Mouse (Mus musculus) embryonic facial prominence, embryonic 15.5 days (tissue): ENCODE data around the gene Crebbp. TPM values are rescaled to one million over a fixed set of nuclear protein-coding genes. Genes with fewer than 3 reads are reported as not detected.
"Not testable (repeated sequence)": the region's sequence is repeated elsewhere in the genome, so short reads cannot be mapped to it uniquely, and the experiment has no call there.

Source experiments
- ATAC-seq: fragments of 200-750 bp; cut with Nextera tagmentation; 2 replicates; pipeline ENCODE4 v1.8.0; 2017; ENCODE audit warnings: low read depth, moderate TSS enrichment; ENCODE audit not compliant: insufficient number of reproducible peaks, low FRiP score, low TSS enrichment
- H3K27ac ChIP-seq: fragments of 300-500 bp; sonication (generic); replicated peaks from 2 replicates; pipeline ENCODE4 v1.5.1; 2015; ENCODE audit warnings: mild to moderate bottlenecking, inconsistent platforms
- H3K27me3 ChIP-seq: fragments of 300-500 bp; sonication (generic); 2 replicates; pipeline ENCODE4 v1.6.1; 2015; ENCODE audit warnings: inconsistent platforms
- H3K36me3 ChIP-seq: fragments of 300-500 bp; sonication (generic); 2 replicates; pipeline ENCODE4 v1.6.1; 2015; ENCODE audit warnings: mild to moderate bottlenecking, inconsistent platforms
- H3K4me1 ChIP-seq: fragments of 300-500 bp; sonication (generic); 2 replicates; pipeline ENCODE4 v1.6.1; 2015; ENCODE audit warnings: inconsistent platforms
- H3K4me2 ChIP-seq: fragments of 300-500 bp; sonication (generic); replicated peaks from 2 replicates; pipeline ENCODE4 v1.6.1; 2015; ENCODE audit warnings: mild to moderate bottlenecking, inconsistent platforms
- H3K4me3 ChIP-seq: fragments of 300-500 bp; sonication (generic); replicated peaks from 2 replicates; pipeline ENCODE4 v1.5.1; 2015; ENCODE audit warnings: mild to moderate bottlenecking, inconsistent platforms
- H3K9ac ChIP-seq: fragments of 300-500 bp; sonication (generic); 2 replicates; pipeline ENCODE4 v1.6.1; 2015; ENCODE audit warnings: inconsistent platforms
- H3K9me3 ChIP-seq: fragments of 300-500 bp; sonication (generic); replicated peaks from 2 replicates; pipeline ENCODE4 v1.6.1; 2016; ENCODE audit warnings: inconsistent platforms
- WGBS: fragments of 180-500 bp; shearing (Covaris S2); methylation state at CpG from one replicate; pipeline ENCODE4 v1.1.7; 2015; 5-methylcytosine and 5-hydroxymethylcytosine counted together
- polyA plus RNA-seq: library from polyadenylated mRNA; unstranded; fragments of >200 nt; fragmentation: Nextera tagmentation; extraction: Ambion mirVana; gene quantifications from 2 replicates; pipeline ENCODE4 v1.2.1, GENCODE M21; 2015

The Crebbp gene
- polyA plus RNA-seq, 1 experiment from 2014 or later: 36.1 TPM

GRCm38 (mm10) chr16:4085851-4086387 lies 127.9 kb downstream of the Crebbp start:
- WGBS: 94% methylated on average over 9 of the region's 9 CpGs
- Histone ChIP-seq H3K36me3 (peaks cover 74% of the 10 kb centered on the region), H3K9me3 (no peaks in the 10 kb centered on the region), H3K4me1 (no peaks in the 10 kb centered on the region), H3K9ac (no peak overlapping the region), H3K27ac (no peak overlapping the region), H3K4me3 (no peak overlapping the region), H3K27me3 (no peaks in the 10 kb centered on the region), H3K4me2 (no peak overlapping the region)
- no peak for ATAC-seq

GRCm38 (mm10) chr16:4085051-4085450 lies 128.7 kb downstream of the Crebbp start:
- H3K4me2 ChIP-seq: no peak overlapping the region
- H3K36me3 ChIP-seq: peaks cover 65% of the 10 kb centered on the region
- ATAC-seq: no peak

DNA sequence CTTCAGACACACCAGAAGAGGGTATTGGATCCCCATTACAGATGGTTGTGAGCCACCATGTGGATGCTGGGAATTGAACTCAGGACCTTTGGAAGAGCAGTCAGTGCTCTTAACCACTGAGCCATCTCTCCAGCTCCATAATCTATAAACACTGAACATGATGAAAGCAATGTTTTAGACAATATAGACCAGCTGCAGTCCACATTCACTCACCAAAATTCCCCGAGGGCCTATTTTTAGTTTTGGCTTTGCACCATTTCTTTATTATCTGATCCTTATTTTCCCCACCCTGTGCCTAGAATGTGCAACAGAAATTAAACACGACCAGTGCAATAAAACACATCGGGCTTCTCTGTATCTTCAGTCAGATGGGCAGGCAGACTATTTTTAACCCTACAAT lies 133.4 kb downstream of the Crebbp start:
- not testable (repeated sequence) for H3K4me2 ChIP-seq, H3K9ac ChIP-seq, H3K27ac ChIP-seq, H3K27me3 ChIP-seq, H3K4me3 ChIP-seq, H3K9me3 ChIP-seq, ATAC-seq
- WGBS: 53% methylated on average over 3 of the region's 3 CpGs
- Histone ChIP-seq H3K36me3 (peaks cover 22% of the 10 kb centered on the region), H3K4me1 (peaks cover 11% of the 10 kb centered on the region)

More at GRCm38 (mm10) chr16:4085051-4085450, 128.7 kb downstream of the Crebbp start:
- H3K9ac ChIP-seq: no peak overlapping the region
- no peak overlapping the region for H3K27ac ChIP-seq
- H3K9me3 ChIP-seq: no peaks in the 10 kb centered on the region
- WGBS: 94% methylated on average over 7 of the region's 7 CpGs
- H3K4me1 ChIP-seq: no peaks in the 10 kb centered on the region
- no peak overlapping the region for H3K4me3 ChIP-seq
- no peaks in the 10 kb centered on the region for H3K27me3 ChIP-seq

DNA sequence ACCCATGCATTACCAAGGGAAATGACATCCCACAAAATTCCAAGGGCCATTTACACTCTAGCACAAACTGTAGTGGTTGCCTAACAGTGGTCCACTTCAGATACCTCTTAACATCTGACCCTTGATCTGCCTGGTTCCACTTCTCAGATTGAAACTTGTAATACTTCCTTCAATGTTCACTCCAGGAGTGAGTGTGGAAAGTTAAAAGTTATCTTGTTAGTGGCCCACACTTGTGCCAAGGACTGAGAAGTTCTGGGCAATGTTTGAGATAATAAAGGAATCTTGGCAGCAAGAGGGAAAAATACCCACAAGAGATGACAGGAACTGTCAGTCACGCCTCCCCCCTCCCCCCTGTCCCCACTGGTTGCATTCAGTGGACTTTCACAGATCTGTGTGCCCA lies 134.1 kb downstream of the Crebbp start:
- Histone ChIP-seq H3K9me3 (no peaks in the 10 kb centered on the region), H3K4me1 (peaks cover 11% of the 10 kb centered on the region), H3K36me3 (peaks cover 15% of the 10 kb centered on the region), H3K4me2 (no peak overlapping the region), H3K4me3 (no peak overlapping the region), H3K27me3 (no peaks in the 10 kb centered on the region), H3K9ac (no peak overlapping the region), H3K27ac (no peak overlapping the region)
- 63% methylated on average over 1 of the region's 1 CpGs for WGBS
- no peak for ATAC-seq

DNA sequence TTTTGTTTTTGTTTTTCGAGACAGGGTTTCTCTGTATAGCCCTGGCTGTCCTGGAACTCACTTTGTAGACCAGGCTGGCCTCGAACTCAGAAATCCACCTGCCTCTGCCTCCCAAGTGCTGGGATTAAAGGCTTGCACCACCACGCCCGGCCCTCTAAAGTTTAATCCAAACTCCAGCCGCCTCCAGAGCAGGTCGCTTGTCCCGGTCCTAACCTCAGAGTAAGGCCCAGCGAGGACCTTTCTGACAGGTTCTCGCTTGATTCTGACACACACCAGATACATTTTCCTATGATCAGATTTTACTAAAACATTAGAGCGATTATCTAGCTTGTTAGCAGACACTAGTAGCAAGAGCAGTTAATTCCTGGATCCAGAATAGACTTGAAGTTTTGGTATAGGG lies 135.5 kb downstream of the Crebbp start:
- not testable (repeated sequence) for ATAC-seq, H3K27ac ChIP-seq, H3K9me3 ChIP-seq, H3K27me3 ChIP-seq, H3K9ac ChIP-seq, H3K36me3 ChIP-seq
- 73% methylated on average over 10 of the region's 10 CpGs for WGBS
- Histone ChIP-seq H3K4me3 (peak overlapping the region; percentile 97), H3K4me1 (peaks cover 11% of the 10 kb centered on the region), H3K4me2 (peak overlapping the region; percentile 59)

DNA sequence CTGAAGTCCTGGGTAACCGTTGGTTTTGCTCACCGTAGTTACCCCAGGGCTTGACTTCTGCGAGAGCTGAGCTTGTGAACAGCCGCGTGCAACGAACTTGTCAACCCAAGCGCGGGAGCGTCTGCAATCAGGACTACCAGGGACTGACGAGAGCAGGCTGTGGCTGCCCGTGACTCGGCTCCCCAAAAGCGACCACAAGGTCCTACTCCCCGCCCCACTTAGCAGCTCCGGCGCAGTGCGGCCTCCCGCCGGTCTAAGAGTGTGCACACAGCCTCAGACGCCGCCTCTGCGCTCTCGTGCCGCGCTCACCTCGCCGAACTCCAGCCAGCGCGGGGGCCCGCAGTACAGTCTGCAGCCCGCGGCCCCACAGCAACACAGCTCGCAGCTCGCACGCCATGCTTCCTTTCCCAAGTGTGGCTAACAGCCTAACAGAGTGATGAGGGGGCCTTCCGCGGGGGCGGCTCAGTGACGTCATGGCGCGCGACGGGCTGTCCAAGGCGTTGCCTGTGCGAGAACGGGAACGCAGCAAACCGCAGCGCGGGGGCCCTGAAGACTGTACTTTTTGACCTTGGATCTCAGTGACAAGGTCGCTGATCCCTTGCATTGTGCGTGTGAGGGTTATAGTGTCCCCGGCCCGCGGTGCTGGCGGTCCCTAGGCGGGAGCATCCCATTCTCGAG lies 136.3 kb downstream of the Crebbp start, which contains the start of gene Trap1:
Trap1 (minus strand) TSS at position 444 of the 678 bp plus-strand sequence.
- peaks cover 11% of the 10 kb centered on the region for H3K4me1 ChIP-seq
- peak within 1 kb of the TSS; percentile 78 for H3K9ac ChIP-seq
- no peaks in the 10 kb centered on the region for H3K9me3 ChIP-seq
- peaks cover 7% of the 10 kb centered on the region for H3K36me3 ChIP-seq
- WGBS: under 1% methylated on average over 58 of the region's 58 CpGs
- peak within 1 kb of the TSS; percentile 97 for H3K4me3 ChIP-seq
- peak within 1 kb of the TSS; percentile 59 for H3K4me2 ChIP-seq
- H3K27me3 ChIP-seq: no peaks in the 10 kb centered on the region
- ATAC-seq: peak; percentile 94
- peak within 1 kb of the TSS; percentile 92 for H3K27ac ChIP-seq

- peaks cover 11% of the 10 kb centered on the region for H3K4me1 ChIP-seq
- H3K9me3 ChIP-seq: no peaks in the 10 kb centered on the region
- WGBS: 67% methylated on average over 3 of the region's 3 CpGs
- H3K36me3 ChIP-seq: no peaks in the 10 kb centered on the region
- no peaks in the 10 kb centered on the region for H3K27me3 ChIP-seq
- ATAC-seq: no peak
- H3K4me3 ChIP-seq: no peak overlapping the region
- H3K4me2 ChIP-seq: no peak overlapping the region
- no peak overlapping the region for H3K9ac ChIP-seq
- no peak overlapping the region for H3K27ac ChIP-seq
Observed at GRCm38 (mm10) chr16:4074836-4075235, 139.0 kb downstream of the Crebbp start.

GRCm38 (mm10) chr16:4074297-4074696 lies 139.5 kb downstream of the Crebbp start:
- H3K36me3 ChIP-seq: no peaks in the 10 kb centered on the region
- H3K27ac ChIP-seq: no peak overlapping the region
- no peak overlapping the region for H3K4me2 ChIP-seq
- ATAC-seq: no peak
- no peak overlapping the region for H3K9ac ChIP-seq
- H3K4me3 ChIP-seq: no peak overlapping the region
- WGBS: 51% methylated on average over 6 of the region's 6 CpGs
- peaks cover 11% of the 10 kb centered on the region for H3K4me1 ChIP-seq
- H3K9me3 ChIP-seq: no peaks in the 10 kb centered on the region
- no peaks in the 10 kb centered on the region for H3K27me3 ChIP-seq

GRCm38 (mm10) chr16:4068588-4068987 lies 145.2 kb downstream of the Crebbp start:
- no peak overlapping the region for H3K27ac ChIP-seq
- 57% methylated on average over 8 of the region's 8 CpGs for WGBS
- H3K9ac ChIP-seq: no peak overlapping the region
- H3K36me3 ChIP-seq: peaks cover 50% of the 10 kb centered on the region
- no peak overlapping the region for H3K4me3 ChIP-seq
- no peaks in the 10 kb centered on the region for H3K4me1 ChIP-seq
- no peaks in the 10 kb centered on the region for H3K9me3 ChIP-seq
- H3K27me3 ChIP-seq: no peaks in the 10 kb centered on the region
- H3K4me2 ChIP-seq: no peak overlapping the region
- ATAC-seq: no peak

DNA sequence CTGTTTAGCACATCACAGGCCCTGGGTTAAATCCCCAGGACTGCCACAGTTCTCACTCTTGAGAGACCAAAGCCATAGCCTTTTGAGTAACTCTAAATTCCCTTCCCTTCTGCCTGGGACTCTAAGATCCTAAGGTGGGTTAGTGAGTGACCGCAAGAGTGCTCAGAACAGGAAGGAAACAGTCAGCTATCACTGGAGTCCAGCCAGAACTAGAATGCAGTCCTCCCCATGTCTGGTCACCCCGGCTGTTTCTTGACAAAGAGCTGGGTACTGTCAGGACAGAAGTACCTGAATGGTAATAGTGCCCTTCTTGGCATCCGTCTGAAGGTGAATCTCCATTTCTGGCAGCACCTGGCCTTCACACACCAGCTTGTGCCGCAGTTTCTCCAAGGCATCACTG lies 148.9 kb downstream of the Crebbp start:
- H3K9ac ChIP-seq: no peak overlapping the region
- H3K4me2 ChIP-seq: no peak overlapping the region
- H3K27ac ChIP-seq: no peak overlapping the region
- no peaks in the 10 kb centered on the region for H3K9me3 ChIP-seq
- ATAC-seq: no peak
- WGBS: 93% methylated on average over 4 of the region's 4 CpGs
- H3K4me1 ChIP-seq: no peaks in the 10 kb centered on the region
- no peak overlapping the region for H3K4me3 ChIP-seq
- no peaks in the 10 kb centered on the region for H3K27me3 ChIP-seq
- H3K36me3 ChIP-seq: peaks cover 83% of the 10 kb centered on the region

GRCm38 (mm10) chr16:4053811-4054210 lies 160.0 kb downstream of the Crebbp start:
- H3K27me3 ChIP-seq: no peaks in the 10 kb centered on the region
- ATAC-seq: no peak

DNA sequence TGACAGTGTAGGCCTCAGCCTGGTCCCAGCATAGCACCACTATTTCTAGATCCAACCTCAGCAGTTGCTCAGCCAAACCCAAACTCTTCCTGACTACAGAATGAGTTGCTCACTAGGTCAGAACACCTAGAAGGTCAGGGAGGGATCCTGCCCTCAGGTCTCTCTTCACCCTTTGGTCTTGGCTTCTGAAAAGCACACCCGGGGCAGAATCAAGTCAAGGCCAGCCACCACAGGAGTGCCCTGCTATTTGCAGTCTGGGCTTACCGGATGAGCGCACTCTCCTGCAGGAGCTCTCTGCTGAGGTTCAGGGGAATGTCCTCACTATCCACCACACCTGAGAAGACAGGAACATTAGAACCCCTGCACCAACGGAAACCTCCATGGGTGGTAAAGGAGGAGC lies 161.2 kb downstream of the Crebbp start:
- Histone ChIP-seq H3K27ac (no peak overlapping the region), H3K27me3 (no peaks in the 10 kb centered on the region), H3K9me3 (no peaks in the 10 kb centered on the region), H3K36me3 (peaks cover 88% of the 10 kb centered on the region), H3K9ac (no peak overlapping the region), H3K4me3 (no peak overlapping the region), H3K4me1 (no peaks in the 10 kb centered on the region), H3K4me2 (no peak overlapping the region)
- 92% methylated on average over 4 of the region's 4 CpGs for WGBS
- no peak for ATAC-seq

More at GRCm38 (mm10) chr16:4053811-4054210, 160.0 kb downstream of the Crebbp start:
- H3K4me3 ChIP-seq: no peak overlapping the region
- H3K9ac ChIP-seq: no peak overlapping the region
- H3K36me3 ChIP-seq: peaks cover 88% of the 10 kb centered on the region
- H3K4me2 ChIP-seq: no peak overlapping the region
- WGBS: 79% methylated on average over 3 of the region's 3 CpGs
- H3K9me3 ChIP-seq: no peaks in the 10 kb centered on the region
- H3K27ac ChIP-seq: no peak overlapping the region
- no peaks in the 10 kb centered on the region for H3K4me1 ChIP-seq
